Mouse (Mus musculus) megakaryocyte, embryonic 14.5 days (primary cell): ENCODE measurements around the gene Rapgef4.

Experiments used
- FLI1 ChIP-seq: IDR thresholded peaks from 2 replicates; pipeline ENCODE4 v1.6.1; 2012; ENCODE audit warnings: low read length, inconsistent platforms, mixed read lengths
- GATA1 ChIP-seq: IDR thresholded peaks from 3 replicates; pipeline ENCODE4 v1.6.1; 2012; ENCODE audit warnings: mixed read lengths, low read length, inconsistent platforms, borderline replicate concordance

GRCm38 (mm10) chr2:72252510-72253505 lies 271.8 kb downstream of the Rapgef4 start:
- TF ChIP-seq GATA1, result no peak
- no peak for TF ChIP-seq FLI1
